Mouse (Mus musculus): Measurements from ENCODE around the gene Olfr982. TPM values are rescaled to one million over a fixed set of nuclear protein-coding genes. Genes with fewer than 3 reads are reported as not detected.

Gene Olfr982
- polyA plus RNA-seq (2015; fragmentation: Nextera tagmentation; extraction: Ambion mirVana), result not detected in 2 replicates

- 87% methylated on average over 2 of the region's 2 CpGs for WGBS
- no peak for ATAC-seq (ENCODE audit: low FRiP score)
- Histone ChIP-seq H3K4me2 (no peak within 1 kb of the TSS), H3K36me3 (no peaks in the 10 kb centered on the region), H3K4me3 (no peak within 1 kb of the TSS), H3K4me1 (replicated peaks) (no peaks in the 10 kb centered on the region), H3K9me3 (no peaks in the 10 kb centered on the region), H3K27ac (no peak within 1 kb of the TSS), H3K27me3 (no peaks in the 10 kb centered on the region), H3K9ac (no peak within 1 kb of the TSS)
These were observed at the start of gene Olfr982 for GRCm38 (mm10) chr9:40073529-40073928. TSS of gene Olfr982 (plus strand) at chr9:40073829.

- Histone ChIP-seq H3K4me2 (no peak overlapping the region), H3K36me3 (no peaks in the 10 kb centered on the region), H3K27me3 (no peaks in the 10 kb centered on the region), H3K27ac (no peak overlapping the region), H3K4me1 (replicated peaks) (no peaks in the 10 kb centered on the region), H3K9ac (no peak overlapping the region), H3K9me3 (no peaks in the 10 kb centered on the region), H3K4me3 (no peak overlapping the region)
- 92% methylated on average over 19 of the region's 19 CpGs for WGBS
- ATAC-seq (ENCODE audit: low FRiP score), result no peak
These were observed 23.5 kb upstream of the Olfr982 start for GRCm38 (mm10) chr9:40050138-40050537.

GRCm38 (mm10) chr9:40093495-40093894, 19.9 kb downstream of the Olfr982 start, which contains the start of gene Olfr983:
TSS of gene Olfr983 (minus strand) at chr9:40093595.
- no peak within 1 kb of the TSS for H3K4me3 ChIP-seq
- no peaks in the 10 kb centered on the region for H3K36me3 ChIP-seq
- no peaks in the 10 kb centered on the region for H3K4me1 ChIP-seq (replicated peaks)
- H3K4me2 ChIP-seq, result no peak within 1 kb of the TSS
- no peak within 1 kb of the TSS for H3K27ac ChIP-seq
- no peak for ATAC-seq (ENCODE audit: low FRiP score)
- H3K9ac ChIP-seq, result no peak within 1 kb of the TSS
- no peaks in the 10 kb centered on the region for H3K27me3 ChIP-seq
- 89% methylated on average over 2 of the region's 2 CpGs for WGBS
- H3K9me3 ChIP-seq, result no peaks in the 10 kb centered on the region

GRCm38 (mm10) chr9:40094769-40095168, 21.1 kb downstream of the Olfr982 start:
- no peak overlapping the region for H3K4me3 ChIP-seq
- no peaks in the 10 kb centered on the region for H3K27me3 ChIP-seq
- H3K36me3 ChIP-seq, result no peaks in the 10 kb centered on the region
- H3K27ac ChIP-seq, result no peak overlapping the region
- no peak overlapping the region for H3K9ac ChIP-seq
- 67% methylated on average over 3 of the region's 3 CpGs for WGBS
- H3K4me1 ChIP-seq (replicated peaks), result no peaks in the 10 kb centered on the region
- no peaks in the 10 kb centered on the region for H3K9me3 ChIP-seq
- H3K4me2 ChIP-seq, result no peak overlapping the region
- no peak for ATAC-seq (ENCODE audit: low FRiP score)

GRCm38 (mm10) chr9:40114106-40114505, 40.5 kb downstream of the Olfr982 start, which contains the start of gene Olfr984:
TSS of gene Olfr984 (minus strand) at chr9:40114206.
- no peak within 1 kb of the TSS for H3K9ac ChIP-seq
- H3K4me1 ChIP-seq (replicated peaks), result no peaks in the 10 kb centered on the region
- H3K4me3 ChIP-seq, result no peak within 1 kb of the TSS
- no peak for ATAC-seq (ENCODE audit: low FRiP score)
- no peaks in the 10 kb centered on the region for H3K9me3 ChIP-seq
- H3K27me3 ChIP-seq, result no peaks in the 10 kb centered on the region
- H3K36me3 ChIP-seq, result no peaks in the 10 kb centered on the region
- no peak within 1 kb of the TSS for H3K4me2 ChIP-seq
- 86% methylated on average over 2 of the region's 2 CpGs for WGBS
- no peak within 1 kb of the TSS for H3K27ac ChIP-seq

GRCm38 (mm10) chr9:40116645-40117286, 43.1 kb downstream of the Olfr982 start:
- Histone ChIP-seq H3K4me1 (replicated peaks) (no peaks in the 10 kb centered on the region), H3K27ac (no peak overlapping the region), H3K4me3 (no peak overlapping the region), H3K9me3 (no peaks in the 10 kb centered on the region), H3K27me3 (no peaks in the 10 kb centered on the region), H3K9ac (no peak overlapping the region), H3K4me2 (no peak overlapping the region), H3K36me3 (no peaks in the 10 kb centered on the region)
- no peak for ATAC-seq (ENCODE audit: low FRiP score)
- 67% methylated on average over 10 of the region's 10 CpGs for WGBS

GRCm38 (mm10) chr9:40117287-40117659, 43.6 kb downstream of the Olfr982 start:
- Histone ChIP-seq H3K9ac (no peak overlapping the region), H3K27me3 (no peaks in the 10 kb centered on the region), H3K27ac (no peak overlapping the region), H3K4me3 (no peak overlapping the region), H3K4me1 (replicated peaks) (no peaks in the 10 kb centered on the region), H3K9me3 (no peaks in the 10 kb centered on the region), H3K4me2 (no peak overlapping the region), H3K36me3 (no peaks in the 10 kb centered on the region)
- no peak for ATAC-seq (ENCODE audit: low FRiP score)
- WGBS, result 86% methylated on average over 5 of the region's 5 CpGs

Other genes starting within 250 kb of the Olfr982 start
- gene Olfr971, start 237.0 kb upstream of the Olfr982 start, polyA plus RNA-seq (2015; fragmentation: Nextera tagmentation; extraction: Ambion mirVana), result not detected in 2 replicates
- gene Olfr972, start 207.4 kb upstream of the Olfr982 start, polyA plus RNA-seq (2015; fragmentation: Nextera tagmentation; extraction: Ambion mirVana), result not detected in 2 replicates
- not detected in 2 replicates for gene Olfr229, start 166.5 kb upstream of the Olfr982 start, polyA plus RNA-seq (2015; fragmentation: Nextera tagmentation; extraction: Ambion mirVana)
- not detected in 2 replicates for gene Olfr974, start 136.3 kb upstream of the Olfr982 start, polyA plus RNA-seq (2015; fragmentation: Nextera tagmentation; extraction: Ambion mirVana)
- 0.06 TPM in 1 of 2 replicates, not detected in the other for gene Olfr975, start 121.8 kb upstream of the Olfr982 start, polyA plus RNA-seq (2015; fragmentation: Nextera tagmentation; extraction: Ambion mirVana)
- gene Olfr976, start 112.7 kb upstream of the Olfr982 start, polyA plus RNA-seq (2015; fragmentation: Nextera tagmentation; extraction: Ambion mirVana), result not detected in 2 replicates
- gene Olfr978, start 81.7 kb upstream of the Olfr982 start, polyA plus RNA-seq (2015; fragmentation: Nextera tagmentation; extraction: Ambion mirVana), result not detected in 2 replicates
- not detected in 2 replicates for gene Olfr979, start 70.4 kb upstream of the Olfr982 start, polyA plus RNA-seq (2015; fragmentation: Nextera tagmentation; extraction: Ambion mirVana)
- not detected in 2 replicates for gene Olfr980, start 64.2 kb upstream of the Olfr982 start, polyA plus RNA-seq (2015; fragmentation: Nextera tagmentation; extraction: Ambion mirVana)
- gene Olfr981, start 52.4 kb upstream of the Olfr982 start, polyA plus RNA-seq (2015; fragmentation: Nextera tagmentation; extraction: Ambion mirVana), result not detected in 2 replicates
- gene Olfr983, start 19.8 kb downstream of the Olfr982 start, polyA plus RNA-seq (2015; fragmentation: Nextera tagmentation; extraction: Ambion mirVana), result not detected in 2 replicates
- not detected in 2 replicates for gene Olfr984, start 40.4 kb downstream of the Olfr982 start, polyA plus RNA-seq (2015; fragmentation: Nextera tagmentation; extraction: Ambion mirVana)
- gene Olfr985, start 56.4 kb downstream of the Olfr982 start, polyA plus RNA-seq (2015; fragmentation: Nextera tagmentation; extraction: Ambion mirVana), result not detected in 2 replicates
- not detected in 2 replicates for gene Tmem225, start 74.3 kb downstream of the Olfr982 start, polyA plus RNA-seq (2015; fragmentation: Nextera tagmentation; extraction: Ambion mirVana)
- not detected in 2 replicates for gene Olfr986, start 107.1 kb downstream of the Olfr982 start, polyA plus RNA-seq (2015; fragmentation: Nextera tagmentation; extraction: Ambion mirVana)
- 8.5 and 9.5 TPM in 2 replicates for gene Zfp202, start 118.5 kb downstream of the Olfr982 start, polyA plus RNA-seq (2015; fragmentation: Nextera tagmentation; extraction: Ambion mirVana)
- 101 and 111 TPM in 2 replicates for gene Scn3b, start 195.4 kb downstream of the Olfr982 start, polyA plus RNA-seq (2015; fragmentation: Nextera tagmentation; extraction: Ambion mirVana)